Mouse (Mus musculus) lung, postnatal 0 days (tissue): ENCODE data around the gene Mob3a.

Experiments used
- CTCF ChIP-seq: IDR thresholded peaks from 2 replicates; pipeline ENCODE4 v1.5.1; 2016; ENCODE audit warnings: antibody characterized with exemption, mild to moderate bottlenecking
- EP300 ChIP-seq: IDR thresholded peaks from 2 replicates; pipeline ENCODE4 v1.6.1; 2016; ENCODE audit warnings: antibody characterized with exemption, mild to moderate bottlenecking, control low read depth

DNA sequence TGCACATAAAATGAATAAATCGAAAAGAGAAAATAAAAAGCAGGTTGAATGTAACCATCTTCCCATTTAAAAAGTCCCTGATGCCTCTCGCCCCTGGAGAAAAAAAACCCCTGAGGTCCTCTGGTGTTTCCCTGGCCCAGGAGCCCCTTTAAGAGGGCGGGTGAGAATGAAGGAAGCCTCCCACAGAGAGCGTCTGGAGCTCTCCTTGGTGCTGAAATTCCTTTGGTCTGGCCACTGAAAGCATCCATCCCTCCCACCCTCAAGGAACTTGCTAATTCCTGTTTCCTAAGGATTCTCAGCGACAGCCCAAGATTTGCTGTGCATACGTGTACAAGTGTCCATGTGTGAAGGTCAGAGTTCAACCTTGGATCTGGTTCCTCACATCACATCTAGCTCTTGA lies 46.8 kb upstream of the Mob3a start:
- TF ChIP-seq CTCF (no peak), EP300 (no peak)
